Mouse (Mus musculus) lung, adult 18-20 months (tissue): ENCODE measurements around the gene Foxd4.
"Not testable (repeated sequence)": the region's sequence is repeated elsewhere in the genome, so short reads cannot be mapped to it uniquely, and the experiment has no call there.

Experiments
- DNase-seq, 2 experiments: peaks; one replicate each; pipeline ENCODE4 v3.0.0; 2022; ENCODE audit warnings: mixed read lengths in 2 of 2

The Foxd4 gene

DNA sequence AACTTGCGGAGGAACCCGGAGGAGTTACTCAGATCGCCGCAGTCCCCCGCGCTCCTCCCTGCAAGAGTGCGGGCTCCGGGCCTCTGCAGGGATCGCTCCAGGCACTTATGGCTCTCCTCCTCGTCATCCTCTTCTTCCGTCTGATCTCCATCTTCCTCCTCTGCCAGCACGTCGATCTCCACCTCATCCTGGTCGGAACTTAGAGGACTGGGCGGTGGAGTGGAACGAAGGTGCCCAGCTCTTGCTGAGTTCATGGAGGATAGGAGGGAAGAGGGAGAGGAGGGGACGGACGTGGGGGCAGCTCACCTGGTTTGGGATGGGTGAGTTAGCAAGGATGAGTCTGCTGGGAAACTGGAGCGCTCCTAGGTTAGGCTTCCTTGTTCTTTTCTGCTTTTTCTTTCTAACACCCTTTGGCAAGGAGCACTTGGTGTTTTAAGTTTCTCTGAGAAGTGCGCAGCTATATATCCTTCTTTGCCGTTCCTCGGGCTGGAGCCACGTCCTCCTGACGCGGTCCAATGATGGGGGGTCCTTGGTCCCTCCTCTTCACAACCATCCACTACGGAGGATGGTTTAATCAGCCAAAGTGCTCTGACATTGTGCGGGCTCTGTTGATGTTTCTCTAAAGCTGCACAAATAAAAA, at the start of gene Foxd4:
Foxd4 (minus strand) TSS at position 617 of the 640 bp plus-strand sequence.
- DNase-seq, result no peak

DNA sequence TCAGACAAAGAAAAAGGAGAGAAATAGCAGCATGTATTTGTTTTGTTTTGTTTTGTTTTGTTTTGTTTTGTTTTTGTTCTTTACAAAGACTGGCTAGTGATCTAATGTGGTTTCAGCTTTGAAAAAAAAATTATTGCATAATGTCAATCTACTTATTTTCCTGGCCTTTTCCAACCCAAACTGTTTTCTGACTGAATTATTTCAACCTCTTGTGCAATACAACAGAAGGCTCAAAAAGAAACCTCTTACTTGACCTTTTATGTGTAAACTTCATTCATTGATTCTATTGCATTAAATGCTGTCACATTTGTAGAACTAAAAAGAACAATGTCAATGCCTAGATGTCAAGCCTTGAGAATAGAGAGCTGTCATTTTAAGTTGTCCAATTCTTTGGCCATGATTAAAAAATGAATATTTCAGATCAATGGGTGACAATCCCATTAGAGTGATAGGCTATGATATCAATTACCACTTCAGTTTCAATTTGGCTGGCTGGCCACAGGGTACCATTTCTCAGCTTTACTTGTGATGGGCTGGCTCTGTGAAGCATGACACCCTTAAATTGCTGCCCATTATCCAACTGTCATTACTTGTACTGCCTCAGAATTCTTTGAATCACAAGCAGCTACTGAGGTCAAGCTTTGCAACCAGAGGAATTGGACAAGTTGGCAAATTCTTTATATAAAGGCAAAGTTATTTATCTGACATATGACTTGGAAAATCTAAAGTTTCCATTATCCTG, 44.7 kb upstream of the Foxd4 start:
- no peak for DNase-seq

DNA sequence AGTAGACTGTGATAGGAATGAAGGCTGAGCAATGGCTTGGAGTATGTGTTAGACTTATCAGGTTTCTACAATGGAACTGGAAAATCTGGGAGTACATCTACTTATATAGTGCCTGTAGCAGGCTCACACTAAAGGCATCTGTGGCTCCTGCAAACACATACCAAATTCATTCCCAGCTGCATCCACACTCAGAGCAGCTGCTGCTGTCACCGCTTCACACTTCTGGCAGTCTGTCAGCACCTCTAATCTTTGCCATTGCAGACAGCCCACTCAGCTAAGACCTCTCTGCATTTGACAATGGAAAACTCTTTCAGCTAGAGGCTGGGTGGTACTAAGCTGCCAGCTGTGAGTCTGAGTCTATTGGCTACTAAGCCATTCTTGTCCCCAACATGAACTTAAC, 36.1 kb upstream of the Foxd4 start:
- DNase-seq, result no peak

DNA sequence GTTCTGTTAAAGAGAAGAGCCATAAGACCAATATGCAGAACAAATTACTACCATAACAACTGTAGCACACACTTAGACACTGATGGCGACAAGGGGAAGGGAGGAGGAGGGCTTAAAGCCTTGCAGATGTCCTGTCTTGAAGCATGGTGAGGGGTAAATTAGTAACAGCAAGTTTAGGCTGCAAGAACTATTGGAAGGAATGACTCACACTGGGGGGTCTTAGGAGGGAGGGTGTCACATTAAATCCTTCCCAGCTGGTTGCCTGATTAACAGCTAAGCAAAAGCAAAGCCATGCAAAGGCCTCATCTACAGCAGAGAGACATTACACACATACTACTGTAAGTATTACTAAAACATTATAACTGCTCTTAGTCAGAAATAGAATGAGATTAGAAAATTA, 28.0 kb upstream of the Foxd4 start:
- DNase-seq, result no peak

GRCm38 (mm10) chr19:24920866-24921265, 19.9 kb upstream of the Foxd4 start:
- no peak for DNase-seq

- DNase-seq, result no peak
Measured at GRCm38 (mm10) chr19:24908385-24909155, 7.6 kb upstream of the Foxd4 start.

DNA sequence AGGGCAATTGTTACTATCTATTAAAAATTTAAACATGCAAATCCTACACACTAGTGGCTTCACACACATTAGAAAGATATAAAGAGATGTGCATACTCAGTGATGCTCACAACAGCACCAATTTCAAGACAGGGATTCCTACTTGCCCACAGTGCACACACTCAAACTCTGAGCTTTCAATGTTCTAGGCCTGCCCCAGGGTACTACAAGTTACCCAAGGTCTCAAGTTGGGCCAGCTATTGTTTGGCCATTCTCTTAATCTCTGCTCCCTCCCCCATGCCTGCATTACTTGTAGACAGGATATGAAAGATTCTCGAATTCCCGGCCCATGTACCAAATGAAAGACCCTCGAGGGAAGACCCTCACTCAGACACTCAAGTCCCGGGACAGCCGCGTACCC, 6.7 kb upstream of the Foxd4 start:
- no peak for DNase-seq

DNA sequence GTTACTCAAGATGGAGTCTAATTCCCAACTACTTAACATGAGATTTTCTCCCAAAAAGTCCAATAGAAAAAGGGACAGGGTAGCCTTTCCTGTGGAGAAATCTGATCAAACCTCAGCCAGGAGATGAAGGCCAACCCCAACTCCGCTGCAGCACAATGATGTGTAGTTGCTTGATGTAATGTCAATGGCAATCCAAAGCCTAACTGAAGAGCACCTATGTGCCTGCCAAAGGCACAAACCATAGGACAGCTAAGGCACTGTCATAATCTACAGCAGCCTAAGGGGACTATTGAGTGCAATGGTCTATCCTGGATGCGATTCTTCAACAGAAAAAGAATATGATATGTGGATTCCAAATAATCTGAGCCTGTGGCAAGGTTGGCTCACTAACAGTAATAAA, 1.8 kb upstream of the Foxd4 start:
- DNase-seq, result no peak

DNA sequence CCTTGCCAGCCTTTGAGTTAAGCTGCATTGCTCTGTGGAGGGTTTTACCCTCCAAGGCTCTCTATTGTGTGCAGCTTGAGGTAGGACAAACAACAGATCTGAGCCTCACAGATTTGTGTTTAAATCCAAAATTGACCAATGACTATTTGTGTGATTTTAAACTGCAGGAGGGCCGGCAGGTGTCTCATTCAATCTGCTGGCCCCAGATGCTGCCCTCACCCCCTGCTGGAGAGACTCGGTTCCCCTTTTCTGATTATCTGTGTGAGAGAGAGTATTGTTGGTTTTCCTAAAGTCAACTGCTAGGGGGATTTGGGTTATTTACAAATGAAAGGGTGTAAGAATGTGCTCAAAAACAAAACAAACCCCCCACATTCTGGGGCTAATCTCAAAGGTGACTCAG, 1.3 kb upstream of the Foxd4 start:
- DNase-seq, result no peak

- DNase-seq, result no peak
Measured at GRCm38 (mm10) chr19:24901666-24902065, 669 bp upstream of the Foxd4 start.

- DNase-seq, result no peak
Measured at GRCm38 (mm10) chr19:24899578-24900544, 1.1 kb downstream of the Foxd4 start.

DNA sequence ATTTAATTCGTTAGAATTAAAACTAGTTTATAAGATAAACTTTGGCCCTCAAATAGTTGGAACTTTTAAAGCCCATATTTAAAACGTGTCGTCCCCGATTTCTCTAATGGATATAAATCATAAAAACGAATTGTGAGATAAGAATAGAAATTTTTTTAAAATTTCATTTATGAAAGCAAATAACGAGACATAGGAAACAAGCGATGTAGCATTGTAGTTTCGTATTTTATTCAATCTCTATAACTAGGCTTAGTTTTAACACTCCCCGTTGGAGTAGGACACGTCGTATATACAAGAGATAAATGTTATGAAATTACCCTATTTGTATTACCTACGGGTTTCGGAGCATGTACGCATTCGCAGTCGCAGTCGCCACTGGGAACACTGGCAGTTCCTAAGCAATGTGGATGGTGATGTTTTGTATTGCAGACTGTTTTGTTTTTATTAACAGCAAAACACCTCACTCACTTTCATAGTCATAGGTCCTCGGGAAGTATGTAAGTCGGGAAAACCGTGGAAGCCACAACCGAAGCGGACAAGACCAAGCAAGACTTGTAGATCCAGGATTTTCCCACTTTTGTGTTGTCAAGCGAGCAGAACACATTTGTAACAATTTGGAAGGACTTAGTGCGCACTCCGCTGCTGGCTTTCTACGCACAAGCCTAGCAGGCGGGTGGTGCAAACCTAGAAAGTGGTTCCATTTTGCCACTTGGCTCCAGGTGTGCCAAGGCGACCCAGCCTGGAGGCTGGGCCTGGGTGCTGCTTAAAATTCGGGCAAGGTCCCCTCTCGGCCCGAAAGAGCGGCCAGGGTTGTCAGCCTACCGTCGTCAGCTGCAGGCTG, 2.0 kb downstream of the Foxd4 start:
- no peak for DNase-seq

- no peak for DNase-seq
Measured at GRCm38 (mm10) chr19:24897896-24898736, 2.9 kb downstream of the Foxd4 start.

DNA sequence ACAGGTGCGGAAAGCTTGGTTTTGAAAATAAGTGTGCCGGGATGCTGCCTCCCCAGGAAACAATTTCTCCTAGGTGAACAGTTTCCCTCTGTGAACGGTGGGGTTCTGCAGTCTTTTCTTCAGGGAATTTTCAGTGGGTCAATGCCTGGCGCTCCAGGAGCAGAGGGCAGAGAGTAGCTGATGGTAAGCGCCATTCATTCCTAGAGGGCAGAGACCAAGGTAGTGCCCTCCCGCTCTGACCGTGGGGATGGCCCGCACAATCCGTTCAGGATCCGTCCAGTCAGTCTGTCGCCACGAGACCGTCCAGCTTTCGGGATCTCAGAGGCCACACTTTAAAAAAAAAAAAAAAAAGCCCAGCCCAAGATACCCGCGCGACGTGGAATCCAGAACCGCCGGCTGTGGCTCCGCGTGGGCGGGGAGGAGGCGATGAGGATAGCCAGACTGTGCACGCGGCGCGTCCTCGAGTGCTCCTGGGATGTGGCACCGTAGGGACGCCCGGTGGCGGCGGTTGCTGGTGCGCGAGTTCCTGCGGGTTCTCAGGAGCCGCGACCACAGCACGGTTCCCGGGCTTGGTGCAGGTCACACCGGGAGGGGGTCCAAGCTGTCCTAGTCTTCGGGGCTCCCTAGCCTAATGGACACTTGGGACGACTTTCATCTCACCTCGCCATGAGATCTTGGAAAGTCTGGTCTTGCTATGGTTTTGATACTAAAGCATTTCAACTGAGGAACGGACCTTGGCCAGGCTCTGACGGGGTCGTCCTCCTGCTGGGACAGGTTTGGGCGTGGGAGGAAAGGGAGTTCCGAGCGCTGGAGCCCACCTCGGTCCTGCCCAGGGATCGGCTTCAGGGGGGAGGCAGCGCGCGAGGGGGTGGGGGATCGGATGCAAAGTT, 3.7 kb downstream of the Foxd4 start:
- DNase-seq, result no peak

DNA sequence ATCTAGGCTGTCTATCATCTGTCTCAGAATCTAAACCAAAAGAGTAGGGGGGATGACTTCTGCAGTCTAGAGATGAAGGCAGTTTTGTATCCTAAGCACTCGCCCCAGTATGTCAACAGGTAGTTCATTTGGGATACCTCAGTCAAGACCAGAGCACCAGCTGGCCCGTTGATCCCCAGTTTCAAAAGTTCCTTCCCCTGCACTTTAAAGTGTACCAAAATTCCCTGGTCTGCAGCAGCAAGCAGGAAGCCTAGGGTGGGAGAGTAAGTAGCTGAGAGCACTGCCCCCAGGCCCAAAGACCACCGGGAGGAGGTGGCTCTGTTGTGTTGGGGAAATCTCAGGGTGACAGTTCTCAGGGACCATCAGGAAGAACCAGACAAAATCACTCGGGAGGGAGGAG, 4.5 kb downstream of the Foxd4 start:
- no peak for DNase-seq

- no peak for DNase-seq
Measured at GRCm38 (mm10) chr19:24886888-24887287, 14.1 kb downstream of the Foxd4 start.

DNA sequence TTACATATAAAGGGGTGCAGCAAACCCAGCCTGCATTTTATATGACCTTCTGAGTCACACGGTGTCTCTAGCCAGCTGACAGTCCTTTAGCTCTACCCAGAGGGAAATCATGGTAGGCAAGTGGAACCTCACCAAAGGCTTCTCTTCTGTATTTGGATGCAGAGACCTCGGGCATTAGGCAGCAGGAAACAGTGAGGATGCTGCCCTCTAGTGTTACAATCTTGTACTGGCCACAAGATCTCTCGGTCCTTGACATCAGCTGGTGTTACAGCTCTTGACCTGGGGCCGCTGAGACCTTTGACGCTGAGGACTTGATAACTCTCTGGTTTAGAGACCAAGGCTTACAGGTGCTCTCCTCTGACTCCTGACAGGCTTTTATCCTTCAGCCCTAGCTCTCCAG, 15.5 kb downstream of the Foxd4 start:
- peak in 1 of 2 experiments; percentile 43 for DNase-seq

GRCm38 (mm10) chr19:24881237-24881636, 19.8 kb downstream of the Foxd4 start:
- DNase-seq, result no peak

- not testable (repeated sequence) for DNase-seq
Measured at GRCm38 (mm10) chr19:24875129-24875870, 25.7 kb downstream of the Foxd4 start, which contains the start of gene Gm10053. Gene Gm10053, plus strand, starts transcription at chr19:24875686.
